Mouse (Mus musculus) left cerebral cortex, adult 18-20 months (tissue): ENCODE measurements around the gene Edc3. TPM values are rescaled to one million over a fixed set of nuclear protein-coding genes. Genes with fewer than 3 reads are reported as not detected.
A peak's percentile ranks its signal among the peaks of the same experiment; 100 is the strongest.

Experiments used
- DNase-seq, 2 experiments: peaks; one replicate each; pipeline ENCODE4 v3.0.0; 2021 to 2022; ENCODE audit warnings: low spot score in 2 of 2, mixed read lengths in 1 of 2
- total RNA-seq, 2 experiments: library from RNA; stranded (reverse); gene quantifications; 2 replicates each; pipeline ENCODE4 v1.2.3; 2021

Gene Edc3
- total RNA-seq, 2 experiments from 2014 or later, result 15.2 to 16.0 TPM

- no peak for DNase-seq
Measured at GRCm38 (mm10) chr9:57760416-57761146, 52.2 kb downstream of the Edc3 start.

GRCm38 (mm10) chr9:57761563-57762551 is 53.5 kb downstream of the Edc3 start:
- peak; percentile 33 to 51 for DNase-seq

- DNase-seq, result no peak
Measured at GRCm38 (mm10) chr9:57762563-57762991, 54.2 kb downstream of the Edc3 start.

- DNase-seq, result peak; percentile 77 to 78
Measured at GRCm38 (mm10) chr9:57764147-57764973, 56.0 kb downstream of the Edc3 start.

GRCm38 (mm10) chr9:57764974-57765363 is 56.6 kb downstream of the Edc3 start:
- peak; percentile 91 to 94 for DNase-seq

- DNase-seq, result peak; percentile 74 to 86
Measured at GRCm38 (mm10) chr9:57765364-57766351, 57.3 kb downstream of the Edc3 start, which contains the start of gene Clk3. Gene Clk3, minus strand, starts transcription at chr9:57765860.

GRCm38 (mm10) chr9:57766431-57766830 is 58.1 kb downstream of the Edc3 start:
- peak; percentile 32 to 54 for DNase-seq

GRCm38 (mm10) chr9:57767231-57767630 is 58.9 kb downstream of the Edc3 start:
- no peak for DNase-seq

GRCm38 (mm10) chr9:57769539-57770069 is 61.3 kb downstream of the Edc3 start:
- no peak for DNase-seq

- no peak for DNase-seq
Measured at GRCm38 (mm10) chr9:57770214-57770613, 61.9 kb downstream of the Edc3 start.

GRCm38 (mm10) chr9:57770836-57771235 is 62.5 kb downstream of the Edc3 start:
- no peak for DNase-seq

GRCm38 (mm10) chr9:57773754-57774153 is 65.4 kb downstream of the Edc3 start:
- DNase-seq, result no peak

GRCm38 (mm10) chr9:57774168-57774567 is 65.8 kb downstream of the Edc3 start:
- DNase-seq, result no peak

- peak; percentile 55 to 67 for DNase-seq
Measured at GRCm38 (mm10) chr9:57775026-57775425, 66.7 kb downstream of the Edc3 start.

- no peak for DNase-seq
Measured at GRCm38 (mm10) chr9:57775736-57776135, 67.4 kb downstream of the Edc3 start.

GRCm38 (mm10) chr9:57782656-57783055 is 74.3 kb downstream of the Edc3 start:
- DNase-seq, result no peak

GRCm38 (mm10) chr9:57789733-57790132 is 81.4 kb downstream of the Edc3 start:
- no peak for DNase-seq

- no peak for DNase-seq
Measured at GRCm38 (mm10) chr9:57797456-57797855, 89.1 kb downstream of the Edc3 start.

GRCm38 (mm10) chr9:57798725-57799253 is 90.4 kb downstream of the Edc3 start:
- DNase-seq, result no peak
